Mouse (Mus musculus) embryonic facial prominence, embryonic 14.5 days (tissue): ENCODE measurements around the gene Rapgef4. TPM values are rescaled to one million over a fixed set of nuclear protein-coding genes. Genes with fewer than 3 reads are reported as not detected.
A peak's percentile ranks its signal among the peaks of the same experiment; 100 is the strongest.

Source experiments
- ATAC-seq: fragments of 200-750 bp; cut with Nextera tagmentation; 2 replicates; pipeline ENCODE4 v1.8.0; 2017; ENCODE audit warnings: low read depth, moderate number of reproducible peaks, moderate TSS enrichment
- DNase-seq: peaks from one replicate; pipeline ENCODE4 v3.0.0-alpha.2; 2015; ENCODE audit warnings: low spot score
- H3K27ac ChIP-seq: fragments of 300-500 bp; sonication (generic); replicated peaks from 2 replicates; pipeline ENCODE4 v1.5.1; 2014; ENCODE audit warnings: low read depth, mild to moderate bottlenecking, low read length, moderate library complexity
- H3K27me3 ChIP-seq: fragments of 300-500 bp; sonication (generic); replicated peaks from 2 replicates; pipeline ENCODE4 v1.6.1; 2014; ENCODE audit warnings: low read length; ENCODE audit not compliant: control insufficient read depth, insufficient read depth
- H3K36me3 ChIP-seq: fragments of 300-500 bp; sonication (generic); 2 replicates; pipeline ENCODE4 v1.6.1; 2014; ENCODE audit warnings: low read length, mixed read lengths; ENCODE audit not compliant: control insufficient read depth, insufficient read depth
- H3K4me1 ChIP-seq: fragments of 300-500 bp; sonication (generic); 2 replicates; pipeline ENCODE4 v1.6.1; 2014; ENCODE audit warnings: antibody characterized with exemption, low read length; ENCODE audit not compliant: control insufficient read depth, insufficient read depth
- H3K4me2 ChIP-seq: fragments of 300-500 bp; sonication (generic); 2 replicates; pipeline ENCODE4 v1.6.1; 2014; ENCODE audit warnings: low read depth, mild to moderate bottlenecking, low read length, moderate library complexity, mixed read lengths
- H3K4me3 ChIP-seq: fragments of 300-500 bp; sonication (generic); 2 replicates; pipeline ENCODE4 v1.5.1; 2014; ENCODE audit warnings: low read depth, mild to moderate bottlenecking, low read length
- H3K9ac ChIP-seq: fragments of 300-500 bp; sonication (generic); 2 replicates; pipeline ENCODE4 v1.6.1; 2014; ENCODE audit warnings: low read depth, mild to moderate bottlenecking, low read length, moderate library complexity, mixed read lengths
- H3K9me3 ChIP-seq: fragments of 300-500 bp; sonication (generic); 2 replicates; pipeline ENCODE4 v1.6.1; 2016; ENCODE audit warnings: low read length; ENCODE audit not compliant: control insufficient read depth
- WGBS: fragments of 180-500 bp; shearing (Covaris S2); extraction: QIAGEN DNeasy Blood & Tissue Kit; methylation state at CpG from one replicate; pipeline ENCODE4 v1.1.7; 2014; 5-methylcytosine and 5-hydroxymethylcytosine counted together
- polyA plus RNA-seq: library from polyadenylated mRNA; unstranded; fragments of >200 nt; fragmentation: Nextera tagmentation; extraction: Ambion mirVana; gene quantifications from 2 replicates; pipeline ENCODE4 v1.2.1, GENCODE M21; 2014

The Rapgef4 gene
- polyA plus RNA-seq, 1 experiment from 2014 or later = 2.6 TPM

DNA sequence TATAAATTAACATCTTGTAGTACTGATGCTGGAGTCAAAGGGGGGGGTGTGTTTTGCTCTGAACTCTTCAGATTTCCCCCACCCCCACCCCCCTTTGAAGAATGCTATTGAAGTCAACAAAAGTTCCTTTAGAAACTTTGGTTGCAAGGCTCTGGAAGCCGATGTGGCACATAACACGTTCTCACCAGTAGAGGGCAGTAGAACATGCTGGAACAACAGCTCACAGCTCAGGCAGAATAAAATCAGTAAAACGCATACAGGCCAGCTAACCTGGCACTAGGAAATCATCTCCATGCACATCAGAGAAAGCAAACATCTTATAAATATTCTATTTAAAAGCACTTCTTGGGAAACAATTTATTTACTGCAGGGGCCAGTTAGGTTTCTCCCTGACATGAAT is 253.9 kb downstream of the Rapgef4 start:
- Histone ChIP-seq H3K27me3 (no peaks in the 10 kb centered on the region), H3K36me3 (no peaks in the 10 kb centered on the region), H3K4me2 (0 out of 2 replicates have a peak overlapping the region, but pooled peaks have one; percentile 2), H3K4me3 (no peak overlapping the region), H3K27ac (peak overlapping the region; percentile 74), H3K9me3 (no peaks in the 10 kb centered on the region), H3K9ac (no peak overlapping the region), H3K4me1 (peaks cover 11% of the 10 kb centered on the region)
- ATAC-seq (peak; percentile 77), DNase-seq (peak; percentile 92)
- 2% methylated on average over 3 of the region's 3 CpGs for WGBS

DNA sequence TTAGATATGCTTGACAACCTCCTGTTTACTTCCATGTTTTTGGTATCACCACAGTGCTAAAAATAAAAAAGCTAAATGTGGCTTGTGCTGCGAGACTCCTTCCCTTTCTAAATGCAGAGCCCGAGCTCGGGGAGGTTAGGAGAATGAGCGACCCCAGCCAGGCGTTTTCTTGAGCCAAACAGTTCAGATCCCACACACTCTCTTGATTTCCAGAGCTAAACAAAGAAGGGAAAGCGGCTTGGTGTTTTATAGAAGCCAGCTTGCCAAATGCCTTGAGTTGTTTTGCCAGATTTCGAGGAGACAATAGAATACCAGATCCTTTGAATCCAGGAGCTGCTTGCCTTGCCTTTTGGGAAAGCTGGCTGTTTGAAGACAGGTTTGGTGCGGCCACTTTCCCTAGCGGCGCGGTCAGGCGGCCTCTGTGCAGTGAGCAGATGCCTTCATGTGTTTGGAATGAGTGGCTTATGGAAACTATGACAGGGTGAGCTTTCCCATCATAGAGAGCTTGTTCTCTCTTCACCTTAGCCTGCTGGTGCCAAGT is 254.4 kb downstream of the Rapgef4 start:
- peak overlapping the region; percentile 74 for H3K27ac ChIP-seq
- H3K4me2 ChIP-seq = 0 out of 2 replicates have a peak overlapping the region, but pooled peaks have one; percentile 2
- ATAC-seq (no peak), DNase-seq (peak; percentile 63)
- no peak overlapping the region for H3K9ac ChIP-seq
- H3K36me3 ChIP-seq = no peaks in the 10 kb centered on the region
- H3K4me3 ChIP-seq = no peak overlapping the region
- H3K9me3 ChIP-seq = no peaks in the 10 kb centered on the region
- peaks cover 16% of the 10 kb centered on the region for H3K4me1 ChIP-seq
- WGBS = 44% methylated on average over 12 of the region's 12 CpGs
- no peaks in the 10 kb centered on the region for H3K27me3 ChIP-seq

GRCm38 (mm10) chr2:72238421-72238820 is 257.4 kb downstream of the Rapgef4 start:
- 54% methylated on average over 2 of the region's 2 CpGs for whole genome bisulfite sequencing
- DNase-seq (no peak), ATAC-seq (no peak)
- H3K4me3 ChIP-seq = no peak overlapping the region
- no peaks in the 10 kb centered on the region for H3K9me3 ChIP-seq
- no peak overlapping the region for H3K4me2 ChIP-seq
- H3K4me1 ChIP-seq = peaks cover 25% of the 10 kb centered on the region
- H3K9ac ChIP-seq = no peak overlapping the region
- no peaks in the 10 kb centered on the region for H3K36me3 ChIP-seq
- H3K27me3 ChIP-seq = no peaks in the 10 kb centered on the region
- no peak overlapping the region for H3K27ac ChIP-seq

- ATAC-seq = no peak
- DNase-seq = no peak
- H3K4me3 ChIP-seq = no peak overlapping the region
- H3K27ac ChIP-seq = peak overlapping the region; percentile 78
- no peak overlapping the region for H3K4me2 ChIP-seq
- H3K9me3 ChIP-seq = no peaks in the 10 kb centered on the region
- H3K4me1 ChIP-seq = peaks cover 25% of the 10 kb centered on the region
- no peaks in the 10 kb centered on the region for H3K36me3 ChIP-seq
- 45% methylated on average over 11 of the region's 11 CpGs for WGBS
- H3K9ac ChIP-seq = 0 out of 2 replicates have a peak overlapping the region, but pooled peaks have one; percentile 22
- no peaks in the 10 kb centered on the region for H3K27me3 ChIP-seq
Measured at GRCm38 (mm10) chr2:72238925-72239324, 257.9 kb downstream of the Rapgef4 start.

DNA sequence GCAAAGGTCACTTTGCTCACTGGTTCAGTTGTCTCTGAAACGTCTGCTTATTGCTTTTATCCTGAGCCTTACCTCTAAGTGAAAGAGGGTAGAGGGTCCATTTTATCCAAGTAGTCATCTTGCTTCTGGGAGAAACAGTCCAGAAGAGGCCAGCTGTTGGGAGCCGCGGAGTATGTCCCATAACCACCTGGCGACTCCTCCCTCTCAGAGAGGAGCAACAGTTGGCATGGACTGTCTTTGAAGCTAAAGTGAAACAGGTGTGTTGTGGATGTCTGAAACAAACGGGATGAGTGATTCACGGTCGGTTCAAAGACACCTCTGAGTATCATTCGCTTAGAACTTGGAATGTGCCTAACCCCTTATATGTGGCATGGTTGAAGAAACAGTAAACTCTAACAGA is 258.4 kb downstream of the Rapgef4 start:
- Histone ChIP-seq H3K4me1 (peaks cover 25% of the 10 kb centered on the region), H3K27ac (peak overlapping the region; percentile 78), H3K4me2 (no peak overlapping the region)

DNA sequence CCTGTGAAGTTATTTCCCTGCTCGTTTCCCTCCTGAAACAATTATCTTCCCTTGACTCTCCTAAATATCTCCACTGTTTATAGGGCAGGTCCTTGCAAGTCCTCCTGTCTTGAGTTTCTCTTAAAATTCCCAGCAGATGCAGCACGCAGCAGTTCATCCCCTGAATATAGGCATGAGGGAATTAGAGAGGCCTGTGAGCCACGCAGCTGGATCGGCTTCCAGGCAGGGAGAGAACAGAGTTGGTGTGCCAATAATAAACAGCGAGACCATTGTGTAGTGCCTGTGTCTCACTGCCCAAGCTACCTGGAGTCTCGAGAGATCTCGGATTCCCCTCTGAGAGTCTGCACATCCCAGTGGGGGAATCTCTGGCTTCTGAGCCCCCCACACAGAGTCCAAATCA is 259.0 kb downstream of the Rapgef4 start:
- Histone ChIP-seq H3K4me1 (peaks cover 25% of the 10 kb centered on the region), H3K27ac (peak overlapping the region; percentile 78), H3K27me3 (no peaks in the 10 kb centered on the region), H3K9me3 (no peaks in the 10 kb centered on the region), H3K4me3 (no peak overlapping the region), H3K4me2 (no peak overlapping the region), H3K36me3 (no peaks in the 10 kb centered on the region), H3K9ac (no peak overlapping the region)
- ATAC-seq (peak; percentile 27; the same call in 1 of the 2 replicates), DNase-seq (peak; percentile 68)
- 16% methylated on average over 7 of the region's 7 CpGs for WGBS

More for the DNA sequence above, 258.4 kb downstream of the Rapgef4 start:
- Histone ChIP-seq H3K4me3 (no peak overlapping the region), H3K9me3 (no peaks in the 10 kb centered on the region), H3K27me3 (no peaks in the 10 kb centered on the region), H3K9ac (0 out of 2 replicates have a peak overlapping the region, but pooled peaks have one; percentile 22), H3K36me3 (no peaks in the 10 kb centered on the region)
- 62% methylated on average over 8 of the region's 8 CpGs for WGBS
- DNase-seq = no peak
- ATAC-seq = no peak

- WGBS = 84% methylated on average over 7 of the region's 7 CpGs
- no peak overlapping the region for H3K4me3 ChIP-seq
- H3K27me3 ChIP-seq = no peaks in the 10 kb centered on the region
- H3K4me1 ChIP-seq = peaks cover 25% of the 10 kb centered on the region
- no peak for DNase-seq
- peak overlapping the region; percentile 78 for H3K27ac ChIP-seq
- no peak overlapping the region for H3K9ac ChIP-seq
- no peaks in the 10 kb centered on the region for H3K36me3 ChIP-seq
- H3K4me2 ChIP-seq = no peak overlapping the region
- no peaks in the 10 kb centered on the region for H3K9me3 ChIP-seq
- no peak for ATAC-seq
Measured at GRCm38 (mm10) chr2:72240691-72241090, 259.7 kb downstream of the Rapgef4 start.

- ATAC-seq = peak; percentile 79
- no peaks in the 10 kb centered on the region for H3K36me3 ChIP-seq
- H3K27ac ChIP-seq = peak overlapping the region; percentile 19; the same call in 1 of the 2 replicates
- DNase-seq = peak; percentile 78
- H3K9me3 ChIP-seq = no peaks in the 10 kb centered on the region
- H3K4me1 ChIP-seq = peaks cover 25% of the 10 kb centered on the region
- WGBS = 43% methylated on average over 14 of the region's 14 CpGs
- H3K4me2 ChIP-seq = peak overlapping the region; percentile 38
- H3K27me3 ChIP-seq = no peaks in the 10 kb centered on the region
- no peak overlapping the region for H3K9ac ChIP-seq
- peak overlapping the region; percentile 16; the same call in 1 of the 2 replicates for H3K4me3 ChIP-seq
Measured at GRCm38 (mm10) chr2:72241714-72242472, 260.9 kb downstream of the Rapgef4 start.
